In the genomic region with DNA sequence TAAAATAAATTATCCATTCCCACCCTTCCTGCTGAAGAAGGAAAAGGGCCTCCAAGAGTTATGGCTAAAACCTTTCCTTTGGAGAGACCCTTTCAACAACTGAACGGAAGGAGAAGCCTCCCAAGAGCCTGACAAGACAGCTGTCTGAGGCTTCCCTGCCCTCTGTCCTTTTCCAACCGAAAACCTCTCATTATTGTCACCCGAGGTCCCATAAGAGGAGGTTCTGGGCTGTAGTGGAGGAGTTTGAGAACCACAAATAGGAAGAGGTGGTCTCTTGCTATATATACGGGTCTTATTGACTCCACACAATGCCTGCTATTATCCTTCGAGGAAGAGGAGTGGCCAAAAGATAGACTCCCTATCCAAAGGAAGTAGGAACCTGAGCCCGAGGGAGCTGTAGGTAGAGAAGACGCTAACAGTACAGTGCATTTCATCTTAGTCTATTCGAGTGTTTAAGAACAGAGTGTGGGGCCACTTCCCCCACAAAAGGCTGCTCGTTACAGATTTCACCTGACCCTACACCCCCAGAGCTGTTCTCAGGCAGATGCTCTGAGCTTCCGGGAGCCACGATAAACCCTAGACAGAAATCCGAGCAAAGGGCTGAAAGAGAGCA, we compare ENCODE assay signal across 9 mouse cellular contexts. TPM values are rescaled to one million over a fixed set of nuclear protein-coding genes. Genes with fewer than 3 reads are reported as not detected.
DNase-seq lines count a peak whose midpoint lies in the region; ATAC-seq and TF ChIP-seq lines count a peak whose summit lies in the region.
"Had no signal": no experiment of that assay in that cellular context is flagged by ENCODE, and none has a peak within 500 bp of the region (broad histone marks: within the 10 kb centered on the region; RNA-seq: fewer than 3 reads in every experiment).

No protein-coding gene starts in this region.

- H3K9me3 ChIP-seq in hindbrain, embryonic 12.5 days (replicated peaks), result no peaks in the 10 kb centered on the region
- H3K9me3 ChIP-seq in midbrain, embryonic 11.5 days (ENCODE audit: control insufficient read depth, low read length), result no peaks in the 10 kb centered on the region

- H3K27me3 ChIP-seq in kidney, adult 2 months (replicated peaks; ENCODE audit: control insufficient read depth, insufficient read depth, low read length), result peaks cover 4% of the 10 kb centered on the region; the same call in 1 of the 2 replicates
- peaks cover 91% of the 10 kb centered on the region for H3K27me3 ChIP-seq in hindbrain, embryonic 12.5 days
- H3K27me3 ChIP-seq in midbrain, embryonic 11.5 days (ENCODE audit: control insufficient read depth, insufficient read depth, low read length), result peaks cover 67% of the 10 kb centered on the region
- H3K27me3 ChIP-seq: Patski had no signal

- 29% methylated on average over 12 of the region's 12 CpGs for WGBS in kidney, adult 2 months
- 7% methylated on average over 12 of the region's 12 CpGs for WGBS in hindbrain, embryonic 12.5 days
- WGBS in midbrain, embryonic 11.5 days, result 8% methylated on average over 12 of the region's 12 CpGs

- no peak for TF ChIP-seq CTCF in kidney, adult 2 months (conservative IDR thresholded peaks at IDR 0.05; ENCODE audit: insufficient read depth, insufficient read length, low read depth, low read length)

- no peak for TF ChIP-seq POLR2A in kidney, adult 2 months (IDR thresholded peaks at IDR 0.05; ENCODE audit: low read depth, low read length)

- H3K36me3 ChIP-seq in kidney, adult 2 months (ENCODE audit: control insufficient read depth, insufficient read depth, low read length), result no peaks in the 10 kb centered on the region
- H3K36me3 ChIP-seq in hindbrain, embryonic 12.5 days, result no peaks in the 10 kb centered on the region
- no peaks in the 10 kb centered on the region for H3K36me3 ChIP-seq in midbrain, embryonic 11.5 days (ENCODE audit: control insufficient read depth, insufficient read depth, low read length)

- peaks cover 6% of the 10 kb centered on the region; the same call in 1 of the 2 replicates for H3K4me1 ChIP-seq in kidney, adult 2 months (ENCODE audit: control insufficient read depth, insufficient read depth, low read length)
- H3K4me1 ChIP-seq in hindbrain, embryonic 12.5 days, result peaks cover 24% of the 10 kb centered on the region
- peaks cover 11% of the 10 kb centered on the region for H3K4me1 ChIP-seq in midbrain, embryonic 11.5 days (ENCODE audit: control insufficient read depth, insufficient read depth, low read length)

- H3K9ac ChIP-seq in hindbrain, embryonic 12.5 days, result no peak overlapping the region
- H3K9ac ChIP-seq in midbrain, embryonic 11.5 days (ENCODE audit: low read length), result 0 out of 2 replicates have a peak overlapping the region, but pooled peaks have one; percentile 33

- no peak for DNase-seq in kidney, adult 2 months
- DNase-seq in kidney, adult 11 months, result no peak
- DNase-seq in MEL-GATA-1-ER (ENCODE audit: extremely low read depth, low read depth), result peak; percentile 50
- DNase-seq in midbrain, embryonic 11.5 days (ENCODE audit: low spot score, missing footprints), result peak; percentile 89
- DNase-seq in retina, postnatal 1 day, result no peak
- no peak for DNase-seq in adrenal gland, postnatal 4 days (ENCODE audit: low spot score in 2 of 2)

- peak overlapping the region; percentile 42 for H3K4me2 ChIP-seq in hindbrain, embryonic 12.5 days (replicated peaks)
- no peak overlapping the region for H3K4me2 ChIP-seq in midbrain, embryonic 11.5 days

- peak overlapping the region; percentile 41 for H3K4me3 ChIP-seq in kidney, adult 2 months (ENCODE audit: insufficient read depth, low read depth, low read length)
- peak overlapping the region; percentile 17; the same call in 1 of the 2 replicates for H3K4me3 ChIP-seq in hindbrain, embryonic 12.5 days
- H3K4me3 ChIP-seq in midbrain, embryonic 11.5 days (ENCODE audit: low read depth, low read length), result 0 out of 2 replicates have a peak overlapping the region, but pooled peaks have one; percentile 17

- no peak overlapping the region for H3K27ac ChIP-seq in kidney, adult 2 months (ENCODE audit: insufficient read depth, low read depth, low read length)
- no peak overlapping the region for H3K27ac ChIP-seq in hindbrain, embryonic 12.5 days
- no peak overlapping the region for H3K27ac ChIP-seq in midbrain, embryonic 11.5 days (ENCODE audit: low read depth, low read length)

- no peak for ATAC-seq in hindbrain, embryonic 12.5 days (ENCODE audit: low FRiP score)
- no peak for ATAC-seq in midbrain, embryonic 11.5 days (ENCODE audit: low FRiP score)
- no peak for ATAC-seq in cerebellum, adult (ENCODE audit: insufficient number of reproducible peaks, low FRiP score, low TSS enrichment)
- ATAC-seq: Patski had no signal

RNA-seq across cellular contexts. Expression of a gene that starts 6.0 kb away (rescaled TPM):
- polyA plus RNA-seq in kidney, adult 2 months (2012; rRNA removed), result 0.22 and 0.25 TPM in 2 replicates
- 0.59 and 0.91 TPM in 2 replicates for polyA plus RNA-seq in hindbrain, embryonic 12.5 days (2016; fragmentation: Nextera tagmentation; extraction: Ambion mirVana)
- polyA plus RNA-seq in midbrain, embryonic 11.5 days (2014; fragmentation: Nextera tagmentation; extraction: Ambion mirVana), result 0.30 and 0.40 TPM in 2 replicates
- 1 to 10 TPM in 1 of 2 experiments, under 1 TPM in 1; 0.68 to 1.2 TPM for total RNA-seq in adrenal gland, postnatal 4 days (2021)
- polyA plus RNA-seq: Patski had no signal

RNA-seq across cellular contexts. Expression of a gene that starts 8.9 kb away (rescaled TPM):
- polyA plus RNA-seq in kidney, adult 2 months (2012; rRNA removed), result 114 and 143 TPM in 2 replicates
- polyA plus RNA-seq in hindbrain, embryonic 12.5 days (2016; fragmentation: Nextera tagmentation; extraction: Ambion mirVana), result 65.1 and 65.2 TPM in 2 replicates
- polyA plus RNA-seq in midbrain, embryonic 11.5 days (2014; fragmentation: Nextera tagmentation; extraction: Ambion mirVana), result 28.1 and 33.4 TPM in 2 replicates
- total RNA-seq in adrenal gland, postnatal 4 days (2021), result 100 to 1,000 TPM; 124 to 135 TPM

RNA-seq across cellular contexts. Expression of a gene that starts 17.7 kb away (rescaled TPM):
- 0.04 TPM in 1 of 2 replicates, not detected in the other for polyA plus RNA-seq in kidney, adult 2 months (2012; rRNA removed)
- 8.4 and 8.6 TPM in 2 replicates for polyA plus RNA-seq in hindbrain, embryonic 12.5 days (2016; fragmentation: Nextera tagmentation; extraction: Ambion mirVana)
- 11.6 and 14.0 TPM in 2 replicates for polyA plus RNA-seq in midbrain, embryonic 11.5 days (2014; fragmentation: Nextera tagmentation; extraction: Ambion mirVana)
- total RNA-seq in adrenal gland, postnatal 4 days (2021), result not detected
- polyA plus RNA-seq: Patski had no signal

RNA-seq across cellular contexts. Expression of a gene that starts 37.4 kb away (rescaled TPM):
- 12.1 and 12.3 TPM in 2 replicates for polyA plus RNA-seq in kidney, adult 2 months (2012; rRNA removed)
- 0.56 and 0.65 TPM in 2 replicates for polyA plus RNA-seq in hindbrain, embryonic 12.5 days (2016; fragmentation: Nextera tagmentation; extraction: Ambion mirVana)
- 0.48 and 0.74 TPM in 2 replicates for polyA plus RNA-seq in midbrain, embryonic 11.5 days (2014; fragmentation: Nextera tagmentation; extraction: Ambion mirVana)
- 1 to 10 TPM in 1 of 2 experiments, under 1 TPM in 1; 0.76 to 4.2 TPM for total RNA-seq in adrenal gland, postnatal 4 days (2021)
- polyA plus RNA-seq: Patski had no signal

RNA-seq across cellular contexts. Expression of a gene that starts 43.9 kb away (rescaled TPM):
- polyA plus RNA-seq in kidney, adult 2 months (2012; rRNA removed), result 9.3 and 10.1 TPM in 2 replicates
- 14.3 and 15.1 TPM in 2 replicates for polyA plus RNA-seq in hindbrain, embryonic 12.5 days (2016; fragmentation: Nextera tagmentation; extraction: Ambion mirVana)
- polyA plus RNA-seq in midbrain, embryonic 11.5 days (2014; fragmentation: Nextera tagmentation; extraction: Ambion mirVana), result 10.3 and 10.5 TPM in 2 replicates
- total RNA-seq in adrenal gland, postnatal 4 days (2021), result 10 to 100 TPM; 15.9 to 19.1 TPM

Comparison
In these comparisons a context has a peak if more than half of its experiments do, and no peak if none do; other contexts are left out.
1. DNase-seq: peak in MEL-GATA-1-ER (single experiment) and midbrain, embryonic 11.5 days (single experiment); none in kidney, adult 2 months (single experiment), kidney, adult 11 months (single experiment), retina, postnatal 1 day (single experiment) and adrenal gland, postnatal 4 days (0 of 2).
2. Peak in every context shown above with its lines, with median percentiles within 50 percentile points of each other: H3K4me3 ChIP-seq.